10 mouse cellular contexts compared by ENCODE assay signal in genomic region chr6:94524335-94524734, GRCm38 (mm10). TPM values are rescaled to one million over a fixed set of nuclear protein-coding genes. Genes with fewer than 3 reads are reported as not detected.
DNase-seq lines count a peak whose midpoint lies in the region; ATAC-seq lines count a peak whose summit lies in the region.
"Had no signal": no experiment of that assay in that cellular context is flagged by ENCODE, and none has a peak within 500 bp of the region (broad histone marks: within the 10 kb centered on the region; RNA-seq: fewer than 3 reads in every experiment).

No protein-coding gene starts in this region.

- H3K4me3 ChIP-seq in hindbrain, embryonic 14.5 days (replicated peaks; ENCODE audit: low read length): no peak overlapping the region
- no peak overlapping the region for H3K4me3 ChIP-seq in hindbrain, embryonic 10.5 days
- H3K4me3 ChIP-seq: hindbrain, embryonic 15.5 days; midbrain, embryonic 12.5 days had no signal

- H3K9ac ChIP-seq in hindbrain, embryonic 14.5 days: no peak overlapping the region
- H3K9ac ChIP-seq: hindbrain, embryonic 15.5 days; midbrain, embryonic 12.5 days had no signal

- H3K9me3 ChIP-seq in hindbrain, embryonic 14.5 days (ENCODE audit: control insufficient read depth, low read length): no peaks in the 10 kb centered on the region
- H3K9me3 ChIP-seq in hindbrain, embryonic 10.5 days: no peaks in the 10 kb centered on the region
- H3K9me3 ChIP-seq: hindbrain, embryonic 15.5 days; midbrain, embryonic 12.5 days had no signal

- 32% methylated on average over 2 of the region's 2 CpGs for WGBS in hindbrain, embryonic 14.5 days
- WGBS in hindbrain, embryonic 10.5 days: 30% methylated on average over 2 of the region's 2 CpGs

- no peak overlapping the region for H3K4me2 ChIP-seq in hindbrain, embryonic 14.5 days (replicated peaks)
- H3K4me2 ChIP-seq: hindbrain, embryonic 15.5 days; midbrain, embryonic 12.5 days had no signal

- no peak overlapping the region for H3K27ac ChIP-seq in hindbrain, embryonic 14.5 days
- H3K27ac ChIP-seq in hindbrain, embryonic 10.5 days: no peak overlapping the region
- H3K27ac ChIP-seq: hindbrain, embryonic 15.5 days; midbrain, embryonic 12.5 days had no signal

- no peaks in the 10 kb centered on the region for H3K4me1 ChIP-seq in hindbrain, embryonic 14.5 days (replicated peaks; ENCODE audit: control insufficient read depth, insufficient read depth, low read length)
- H3K4me1 ChIP-seq in hindbrain, embryonic 10.5 days (replicated peaks): peaks cover 7% of the 10 kb centered on the region
- H3K4me1 ChIP-seq: hindbrain, embryonic 15.5 days; midbrain, embryonic 12.5 days had no signal

- no peak for ATAC-seq in hindbrain, embryonic 14.5 days (ENCODE audit: low FRiP score)

- no peaks in the 10 kb centered on the region for H3K27me3 ChIP-seq in hindbrain, embryonic 14.5 days (ENCODE audit: control insufficient read depth, insufficient read depth, low read length)
- no peaks in the 10 kb centered on the region for H3K27me3 ChIP-seq in hindbrain, embryonic 10.5 days (ENCODE audit: insufficient read depth, poor library complexity, severe bottlenecking)
- H3K27me3 ChIP-seq: hindbrain, embryonic 15.5 days; midbrain, embryonic 12.5 days had no signal

- no peaks in the 10 kb centered on the region for H3K36me3 ChIP-seq in hindbrain, embryonic 14.5 days (replicated peaks; ENCODE audit: control insufficient read depth, insufficient read depth)
- no peaks in the 10 kb centered on the region for H3K36me3 ChIP-seq in hindbrain, embryonic 10.5 days
- H3K36me3 ChIP-seq: hindbrain, embryonic 15.5 days; midbrain, embryonic 12.5 days had no signal

- DNase-seq in hindbrain, embryonic 14.5 days (ENCODE audit: low spot score): peak; percentile 82
- DNase-seq in hindbrain, embryonic 10.5 days (ENCODE audit: low spot score): no peak
- DNase-seq in thymus, postnatal 14 days: peak; percentile 47
- DNase-seq in thymus, postnatal 4 days: no peak
- DNase-seq in forelimb bud, embryonic 11.5 days (ENCODE audit: low read depth, low spot score): peak; percentile 62
- no peak for DNase-seq in right cerebral cortex, postnatal 14 days
- DNase-seq in urinary bladder, postnatal 36 days (ENCODE audit: low spot score in 2 of 2): no peak
- DNase-seq in neural tube, embryonic 10.5 days (ENCODE audit: extremely low spot score, low spot score): no peak

RNA-seq across cellular contexts. Expression of gene Slc25a26, which starts 24.2 kb away (rescaled TPM):
- polyA plus RNA-seq in hindbrain, embryonic 14.5 days (2014; fragmentation: Nextera tagmentation; extraction: Ambion mirVana): 6.8 TPM in 2 replicates
- polyA plus RNA-seq in hindbrain, embryonic 10.5 days (2016; fragmentation: Nextera tagmentation; extraction: Ambion mirVana): 8.7 and 9.3 TPM in 2 replicates

Comparison
In these comparisons a context has a peak if more than half of its experiments do, and no peak if none do; other contexts are left out.
1. DNase-seq: peak in hindbrain, embryonic 14.5 days (single experiment), thymus, postnatal 14 days (single experiment) and forelimb bud, embryonic 11.5 days (single experiment); none in hindbrain, embryonic 10.5 days (single experiment), thymus, postnatal 4 days (single experiment), right cerebral cortex, postnatal 14 days (single experiment), urinary bladder, postnatal 36 days (0 of 2) and neural tube, embryonic 10.5 days (single experiment).